Mouse (Mus musculus): ENCODE data around the gene Gm47189. TPM values are rescaled to one million over a fixed set of nuclear protein-coding genes. Genes with fewer than 3 reads are reported as not detected.

Gene Gm47189
- polyA plus RNA-seq (2012; ENCODE audit: low replicate concordance), result not detected in 2 replicates

GRCm38 (mm10) chr14:41772341-41772740 lies at the start of gene Gm47189:
TSS of gene Gm47189 (minus strand) at chr14:41772441.

GRCm38 (mm10) chr14:41750514-41750913 lies 21.7 kb downstream of the Gm47189 start, which contains the start of gene Gm7929:
TSS of gene Gm7929 (minus strand) at chr14:41750614.

Other genes starting within 250 kb of the Gm47189 start
- gene Gm7970, start 216.9 kb downstream of the Gm47189 start, polyA plus RNA-seq (2012; ENCODE audit: low replicate concordance), result not detected in 2 replicates
- gene 1700049E17Rik2, start 199.2 kb downstream of the Gm47189 start, polyA plus RNA-seq (2012; ENCODE audit: low replicate concordance), result not detected in 2 replicates
- gene Gm3072, start 147.8 kb downstream of the Gm47189 start, polyA plus RNA-seq (2012; ENCODE audit: low replicate concordance), result not detected in 2 replicates
- not detected in 2 replicates for gene Gm3676, start 126.0 kb downstream of the Gm47189 start, polyA plus RNA-seq (2012; ENCODE audit: low replicate concordance)
- not detected in 2 replicates for gene Gm8068, start 70.6 kb downstream of the Gm47189 start, polyA plus RNA-seq (2012; ENCODE audit: low replicate concordance)
- not detected in 2 replicates for gene Gm7929, start 21.8 kb downstream of the Gm47189 start, polyA plus RNA-seq (2012; ENCODE audit: low replicate concordance)
- gene Gm7980, start 134.8 kb upstream of the Gm47189 start, polyA plus RNA-seq (2012; ENCODE audit: low replicate concordance), result not detected in 2 replicates
- gene 1700049E17Rik1, start 152.5 kb upstream of the Gm47189 start, polyA plus RNA-seq (2012; ENCODE audit: low replicate concordance), result not detected in 2 replicates
- gene 1700024B05Rik, start 171.6 kb upstream of the Gm47189 start, polyA plus RNA-seq (2012; ENCODE audit: low replicate concordance), result not detected in 2 replicates
- not detected in 2 replicates for gene Gm6401, start 195.5 kb upstream of the Gm47189 start, polyA plus RNA-seq (2012; ENCODE audit: low replicate concordance)
- gene Gm3543, start 210.9 kb upstream of the Gm47189 start, polyA plus RNA-seq (2012; ENCODE audit: low replicate concordance), result not detected in 2 replicates

Data from hematopoietic multipotent progenitor cell, adult 10-12 weeks (in vitro differentiated cells).